Mouse (Mus musculus): Measurements from ENCODE around the gene Sgcd.

The Sgcd gene

GRCm38 (mm10) chr11:47158089-47158488 lies 830.7 kb downstream of the Sgcd start:
- TF ChIP-seq GATA4 (IDR thresholded peaks at IDR 0.05; ENCODE audit: insufficient replicate concordance, low read length): no peak

DNA sequence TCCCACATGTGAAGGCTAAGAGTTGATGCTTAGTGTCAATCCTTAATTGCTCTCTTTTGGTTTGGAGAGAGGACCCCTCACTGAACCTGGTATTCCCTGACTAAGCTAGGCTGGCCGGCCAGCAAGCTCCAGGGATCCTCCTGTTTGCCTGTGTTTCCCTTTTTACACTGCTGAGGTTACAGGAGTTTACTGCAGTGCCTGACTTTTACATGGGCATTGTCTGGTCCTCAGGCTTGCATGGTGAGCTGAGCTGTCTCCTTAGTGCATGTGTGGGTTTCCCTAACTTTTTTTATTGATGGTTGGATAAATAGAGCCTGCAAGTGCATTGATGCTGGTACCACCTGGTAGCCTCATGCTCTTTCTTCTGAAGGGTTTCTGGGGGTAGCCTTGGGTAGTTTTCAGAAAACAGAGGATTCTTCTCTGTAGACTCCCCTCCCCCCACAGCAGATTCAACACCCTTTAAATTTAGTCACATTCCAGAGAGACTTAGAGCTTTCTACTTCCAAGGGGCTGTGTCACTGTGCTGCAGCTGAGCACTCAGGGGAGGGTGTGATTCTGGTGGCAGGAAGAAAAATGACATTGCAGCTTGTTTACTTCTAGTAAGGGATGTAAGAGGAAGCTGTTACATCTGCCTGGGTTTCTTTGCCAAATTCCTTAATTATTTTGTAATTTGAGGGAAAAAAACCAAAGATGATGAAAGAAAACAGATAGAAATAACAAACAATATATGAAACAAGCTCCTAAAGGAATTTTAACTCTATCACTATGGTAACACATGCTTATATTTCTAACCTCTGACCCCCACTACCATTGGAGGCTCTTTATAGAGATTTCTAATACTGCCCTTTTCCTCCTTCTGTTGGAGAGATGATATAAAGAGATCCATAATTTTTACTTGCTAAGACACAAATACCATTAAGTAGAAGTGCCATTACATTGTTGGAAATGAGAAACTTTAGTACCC lies 831.8 kb downstream of the Sgcd start:
- no peak for TF ChIP-seq GATA4 (IDR thresholded peaks at IDR 0.05; ENCODE audit: insufficient replicate concordance, low read length)

DNA sequence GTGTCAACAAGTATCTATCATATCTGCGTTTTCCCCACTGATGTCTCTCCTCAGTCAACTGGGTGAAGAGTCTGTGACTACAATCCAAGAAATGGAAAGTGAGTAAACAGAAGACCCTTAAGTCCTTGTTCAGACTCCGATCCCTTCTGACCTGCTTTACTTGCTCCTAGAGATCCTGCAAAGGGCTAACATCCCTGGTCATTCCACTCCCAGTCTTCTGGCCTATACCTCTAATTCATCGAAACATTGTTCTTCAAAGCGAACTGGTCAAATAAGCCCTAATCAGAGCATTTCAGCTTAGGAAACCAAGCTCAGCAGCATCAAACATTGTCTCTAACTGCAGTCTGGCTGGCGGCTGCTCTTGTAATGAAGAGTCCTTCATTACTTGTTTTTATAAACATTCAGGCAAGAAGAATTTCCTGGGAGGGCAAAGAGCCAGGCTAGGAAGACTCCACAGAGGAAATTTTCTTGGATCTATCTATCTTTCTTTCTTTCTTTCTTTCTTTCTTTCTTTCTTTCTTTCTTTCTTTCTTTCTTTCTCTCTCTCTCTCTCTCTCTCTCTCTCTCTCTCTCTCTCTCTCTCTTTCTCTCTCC lies 833.8 kb downstream of the Sgcd start:
- no peak for TF ChIP-seq GATA4 (IDR thresholded peaks at IDR 0.05; ENCODE audit: insufficient replicate concordance, low read length)

DNA sequence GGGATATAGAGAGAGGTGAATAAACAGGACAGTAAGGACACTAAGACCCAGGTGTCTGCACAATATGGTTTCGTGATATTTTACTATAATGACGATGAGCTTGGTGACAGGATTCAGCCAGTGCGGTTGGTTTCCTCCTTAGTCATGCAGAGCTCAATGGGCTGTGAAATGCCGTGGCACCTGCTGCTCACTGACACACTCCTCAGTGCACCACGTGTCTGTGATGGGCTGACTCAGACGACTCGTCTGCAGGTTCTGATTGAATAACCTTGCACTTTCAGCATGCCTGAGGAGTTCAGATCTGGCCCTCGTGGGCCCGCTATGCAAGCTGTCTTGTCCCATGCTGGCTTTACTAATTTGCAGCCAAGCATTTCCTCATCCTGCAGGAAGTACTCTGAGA lies 839.2 kb downstream of the Sgcd start:
- TF ChIP-seq GATA4 (IDR thresholded peaks at IDR 0.05; ENCODE audit: insufficient replicate concordance, low read length): no peak

DNA sequence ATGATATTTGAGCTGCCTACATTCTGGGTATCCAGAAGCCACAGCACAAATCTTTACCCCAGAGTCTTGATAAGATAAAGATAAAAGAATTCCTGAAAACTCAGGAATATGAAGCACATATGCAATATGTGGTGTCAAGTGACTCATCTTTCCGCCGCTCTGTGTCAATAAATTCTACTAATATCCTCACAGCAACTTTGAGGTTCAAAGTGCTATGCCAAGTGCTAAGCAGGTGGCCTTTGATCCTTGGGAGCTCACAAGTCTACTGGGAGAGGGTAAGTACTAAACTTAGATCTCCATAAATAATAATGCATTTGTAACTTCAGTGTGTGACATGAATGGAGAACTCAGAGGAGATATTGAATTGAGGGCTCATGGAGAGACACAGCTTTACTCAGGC lies 848.9 kb downstream of the Sgcd start:
- TF ChIP-seq GATA4 (IDR thresholded peaks at IDR 0.05; ENCODE audit: insufficient replicate concordance, low read length): no peak

DNA sequence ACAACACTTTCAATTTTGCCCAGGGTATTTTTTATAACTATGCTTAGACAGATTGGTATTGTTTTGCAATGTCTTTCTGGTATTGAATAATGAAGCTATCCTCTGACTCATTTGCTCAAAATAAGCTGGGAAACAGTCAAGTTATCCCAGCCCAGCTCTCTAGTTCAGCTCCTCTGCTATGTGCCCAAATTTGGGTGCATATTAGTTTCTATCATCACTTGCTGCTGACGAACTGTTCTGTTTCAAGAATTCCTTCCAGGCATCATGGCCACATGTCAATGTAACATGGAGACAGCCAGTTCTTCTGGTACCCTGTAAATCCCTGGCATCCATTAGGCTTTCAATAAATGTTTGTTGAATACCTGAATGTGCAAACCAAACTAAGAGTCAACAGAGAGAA lies 849.5 kb downstream of the Sgcd start:
- TF ChIP-seq GATA4 (IDR thresholded peaks at IDR 0.05; ENCODE audit: insufficient replicate concordance, low read length): no peak

DNA sequence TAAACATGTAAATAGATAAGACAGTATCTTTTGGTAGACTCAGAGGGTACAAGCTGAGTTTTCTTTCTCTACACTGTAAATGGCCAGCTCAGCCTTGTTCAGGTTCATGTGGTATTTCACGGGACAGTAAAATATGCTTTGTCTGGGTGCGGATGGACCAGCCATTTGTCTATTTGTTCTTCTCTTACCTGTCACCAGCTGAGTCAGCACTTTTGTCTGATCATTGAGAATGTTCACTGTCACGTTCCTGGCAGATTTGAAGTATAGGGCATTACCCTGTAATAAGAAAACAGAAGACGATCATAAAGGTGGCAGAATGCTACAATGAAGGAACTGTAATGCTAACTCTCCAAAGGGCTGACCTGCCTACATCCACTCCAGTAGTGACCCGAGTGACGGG lies 856.4 kb downstream of the Sgcd start:
- TF ChIP-seq GATA4 (IDR thresholded peaks at IDR 0.05; ENCODE audit: insufficient replicate concordance, low read length): no peak

DNA sequence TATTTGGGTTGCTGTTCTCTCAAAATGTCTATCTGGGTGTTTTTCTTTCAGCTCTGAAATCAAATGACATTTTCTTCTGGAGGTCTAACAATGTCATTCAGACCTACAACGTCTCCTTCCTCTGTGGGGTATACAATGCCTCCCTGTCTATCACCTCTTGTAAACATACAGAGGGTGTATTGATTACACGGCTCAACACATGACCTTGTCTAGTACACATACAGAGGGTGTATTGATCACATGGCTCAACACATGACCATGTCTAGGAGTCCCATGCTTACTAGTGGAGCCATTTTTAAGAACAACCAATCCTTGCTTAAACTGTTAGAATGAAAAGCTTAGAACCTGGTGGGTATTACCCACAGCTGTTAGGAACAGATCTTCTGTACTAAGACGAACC lies 858.3 kb downstream of the Sgcd start:
- TF ChIP-seq GATA4 (IDR thresholded peaks at IDR 0.05; ENCODE audit: insufficient replicate concordance, low read length): no peak

DNA sequence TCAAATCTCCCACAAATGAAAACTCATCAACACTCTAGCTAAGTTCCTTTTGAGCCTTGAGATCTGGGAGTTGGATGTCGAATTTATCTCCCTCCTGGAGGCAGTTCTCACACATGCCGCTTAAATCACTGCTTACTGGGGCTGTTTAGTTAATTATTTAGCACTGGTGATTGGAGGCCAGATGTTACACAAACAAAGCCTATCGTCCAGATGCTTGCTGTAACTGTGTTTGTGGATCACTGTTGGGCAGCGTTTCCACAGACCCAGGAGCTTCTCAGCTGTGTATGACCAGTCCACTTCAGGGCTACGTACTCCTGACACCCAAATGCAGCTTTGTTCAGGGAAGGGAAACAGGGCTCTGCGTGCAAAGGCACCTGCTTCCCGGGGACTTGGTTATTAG lies 858.8 kb downstream of the Sgcd start:
- TF ChIP-seq GATA4 (IDR thresholded peaks at IDR 0.05; ENCODE audit: insufficient replicate concordance, low read length): no peak

GRCm38 (mm10) chr11:47129166-47129565 lies 859.6 kb downstream of the Sgcd start:
- no peak for TF ChIP-seq GATA4 (IDR thresholded peaks at IDR 0.05; ENCODE audit: insufficient replicate concordance, low read length)

- TF ChIP-seq GATA4 (IDR thresholded peaks at IDR 0.05; ENCODE audit: insufficient replicate concordance, low read length): no peak
Measured at GRCm38 (mm10) chr11:47128331-47128730, 860.4 kb downstream of the Sgcd start.

GRCm38 (mm10) chr11:47120874-47121273 lies 867.9 kb downstream of the Sgcd start:
- TF ChIP-seq GATA4 (IDR thresholded peaks at IDR 0.05; ENCODE audit: insufficient replicate concordance, low read length): no peak

GRCm38 (mm10) chr11:47117896-47118295 lies 870.9 kb downstream of the Sgcd start:
- no peak for TF ChIP-seq GATA4 (IDR thresholded peaks at IDR 0.05; ENCODE audit: insufficient replicate concordance, low read length)

DNA sequence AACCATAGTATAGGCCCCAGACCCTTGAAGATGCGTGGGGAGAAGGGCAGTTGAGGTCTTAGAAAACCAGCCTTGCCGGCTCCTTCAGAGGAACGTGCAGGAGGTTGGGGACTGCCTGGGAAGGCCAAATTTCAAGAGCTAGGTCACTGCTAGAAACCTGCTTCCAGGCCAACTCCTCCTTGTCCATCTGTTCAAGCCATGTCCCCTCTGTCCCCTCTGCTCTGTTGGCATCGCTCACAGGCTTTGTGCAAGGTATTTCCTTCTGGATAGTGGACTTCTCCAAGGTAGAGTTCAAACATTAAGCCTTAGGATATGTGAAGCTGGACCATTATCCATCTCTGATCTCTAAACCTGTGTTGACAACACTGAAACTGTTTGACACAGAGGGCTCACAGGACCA lies 874.4 kb downstream of the Sgcd start:
- TF ChIP-seq GATA4 (IDR thresholded peaks at IDR 0.05; ENCODE audit: insufficient replicate concordance, low read length): no peak

- no peak for TF ChIP-seq GATA4 (IDR thresholded peaks at IDR 0.05; ENCODE audit: insufficient replicate concordance, low read length)
Measured at GRCm38 (mm10) chr11:47113081-47113480, 875.7 kb downstream of the Sgcd start.

- TF ChIP-seq GATA4 (IDR thresholded peaks at IDR 0.05; ENCODE audit: insufficient replicate concordance, low read length): no peak
Measured at GRCm38 (mm10) chr11:47110314-47110713, 878.5 kb downstream of the Sgcd start.
